Mouse (Mus musculus) kidney, embryonic 14.5 days (tissue): ENCODE data around the gene Cmtm2b. TPM values are rescaled to one million over a fixed set of nuclear protein-coding genes. Genes with fewer than 3 reads are reported as not detected.

Experiments used
- ATAC-seq: fragments of 200-750 bp; cut with Nextera tagmentation; 2 replicates; pipeline ENCODE4 v1.8.0; 2017; ENCODE audit warnings: moderate number of reproducible peaks, mild to moderate bottlenecking, moderate TSS enrichment, moderate library complexity; ENCODE audit not compliant: low FRiP score, low TSS enrichment
- H3K27ac ChIP-seq: fragments of 300-500 bp; sonication (generic); 2 replicates; pipeline ENCODE4 v1.5.1; 2014; ENCODE audit warnings: low read depth, mild to moderate bottlenecking, low read length, moderate library complexity, mixed read lengths
- H3K27me3 ChIP-seq: fragments of 300-500 bp; sonication (generic); 2 replicates; pipeline ENCODE4 v1.6.1; 2014; ENCODE audit warnings: mild to moderate bottlenecking, low read length; ENCODE audit not compliant: control insufficient read depth, insufficient read depth
- H3K36me3 ChIP-seq: fragments of 300-500 bp; sonication (generic); 2 replicates; pipeline ENCODE4 v1.6.1; 2014; ENCODE audit warnings: low read length, mixed read lengths; ENCODE audit not compliant: control insufficient read depth, insufficient read depth
- H3K4me1 ChIP-seq: fragments of 300-500 bp; sonication (generic); 2 replicates; pipeline ENCODE4 v1.6.1; 2014; ENCODE audit warnings: low read length, mixed read lengths; ENCODE audit not compliant: control insufficient read depth, insufficient read depth
- H3K4me2 ChIP-seq: fragments of 300-500 bp; sonication (generic); replicated peaks from 2 replicates; pipeline ENCODE4 v1.6.1; 2014; ENCODE audit warnings: low read depth, mild to moderate bottlenecking, low read length
- H3K4me3 ChIP-seq: fragments of 300-500 bp; sonication (generic); 2 replicates; pipeline ENCODE4 v1.5.1; 2014; ENCODE audit warnings: mild to moderate bottlenecking, low read length
- H3K9ac ChIP-seq: fragments of 300-500 bp; sonication (generic); 2 replicates; pipeline ENCODE4 v1.6.1; 2014; ENCODE audit warnings: low read depth, mild to moderate bottlenecking, low read length, moderate library complexity
- H3K9me3 ChIP-seq: fragments of 300-500 bp; sonication (generic); 2 replicates; pipeline ENCODE4 v1.6.1; 2016; ENCODE audit warnings: low read length; ENCODE audit not compliant: control insufficient read depth
- WGBS: fragments of 180-500 bp; shearing (Covaris S2); extraction: QIAGEN DNeasy Blood & Tissue Kit; methylation state at CpG from one replicate; pipeline ENCODE4 v1.1.7; 2014; 5-methylcytosine and 5-hydroxymethylcytosine counted together
- polyA plus RNA-seq: library from polyadenylated mRNA; unstranded; fragments of >200 nt; fragmentation: Nextera tagmentation; extraction: Ambion mirVana; gene quantifications from 2 replicates; pipeline ENCODE4 v1.2.1, GENCODE M21; 2014

Gene Cmtm2b
- polyA plus RNA-seq, 1 experiment from 2014 or later, result not detected

GRCm38 (mm10) chr8:104340233-104341105, 18.4 kb downstream of the Cmtm2b start:
- no peaks in the 10 kb centered on the region for H3K27me3 ChIP-seq
- peak; percentile 84 for ATAC-seq
- peak overlapping the region; percentile 87 for H3K27ac ChIP-seq
- H3K9ac ChIP-seq, result peak overlapping the region; percentile 90
- H3K4me1 ChIP-seq, result peaks cover 8% of the 10 kb centered on the region
- peak overlapping the region; percentile 67 for H3K4me2 ChIP-seq
- H3K4me3 ChIP-seq, result peak overlapping the region; percentile 80
- H3K36me3 ChIP-seq, result peaks cover 13% of the 10 kb centered on the region
- WGBS, result under 1% methylated on average over 45 of the region's 54 CpGs
- no peaks in the 10 kb centered on the region for H3K9me3 ChIP-seq

- Histone ChIP-seq H3K36me3 (peaks cover 19% of the 10 kb centered on the region), H3K4me1 (peaks cover 8% of the 10 kb centered on the region), H3K9me3 (no peaks in the 10 kb centered on the region), H3K4me2 (peak overlapping the region; percentile 67), H3K9ac (peak overlapping the region; percentile 90), H3K27ac (peak overlapping the region; percentile 87), H3K27me3 (no peaks in the 10 kb centered on the region), H3K4me3 (peak overlapping the region; percentile 80)
- ATAC-seq, result peak; percentile 74
- whole genome bisulfite sequencing, result under 1% methylated on average over 24 of the region's 24 CpGs
Observed at GRCm38 (mm10) chr8:104341106-104341561, 19.1 kb downstream of the Cmtm2b start.

- WGBS, result 34% methylated on average over 6 of the region's 6 CpGs
- Histone ChIP-seq H3K9me3 (no peaks in the 10 kb centered on the region), H3K4me1 (peaks cover 8% of the 10 kb centered on the region), H3K4me2 (peak overlapping the region; percentile 67), H3K9ac (peak overlapping the region; percentile 90; the same call in 1 of the 2 replicates), H3K27me3 (no peaks in the 10 kb centered on the region), H3K27ac (peak overlapping the region; percentile 3; the same call in 1 of the 2 replicates), H3K36me3 (peaks cover 24% of the 10 kb centered on the region), H3K4me3 (peak overlapping the region; percentile 80)
- no peak for ATAC-seq
Observed at GRCm38 (mm10) chr8:104341678-104342077, 19.6 kb downstream of the Cmtm2b start.

GRCm38 (mm10) chr8:104342426-104342825, 20.4 kb downstream of the Cmtm2b start:
- Histone ChIP-seq H3K4me1 (peaks cover 8% of the 10 kb centered on the region), H3K36me3 (peaks cover 31% of the 10 kb centered on the region), H3K4me3 (no peak overlapping the region), H3K27me3 (no peaks in the 10 kb centered on the region), H3K4me2 (no peak overlapping the region), H3K9me3 (no peaks in the 10 kb centered on the region), H3K9ac (0 out of 2 replicates have a peak overlapping the region, but pooled peaks have one; percentile 12), H3K27ac (no peak overlapping the region)
- WGBS, result 74% methylated on average over 5 of the region's 5 CpGs
- ATAC-seq, result no peak

GRCm38 (mm10) chr8:104343957-104344356, 21.9 kb downstream of the Cmtm2b start:
- Histone ChIP-seq H3K4me3 (no peak overlapping the region), H3K4me1 (peaks cover 8% of the 10 kb centered on the region), H3K27me3 (no peaks in the 10 kb centered on the region), H3K36me3 (peaks cover 40% of the 10 kb centered on the region), H3K4me2 (no peak overlapping the region), H3K9ac (no peak overlapping the region), H3K27ac (no peak overlapping the region), H3K9me3 (no peaks in the 10 kb centered on the region)
- peak; percentile 22; the same call in 1 of the 2 replicates for ATAC-seq
- WGBS, result 9% methylated on average over 7 of the region's 7 CpGs

- H3K4me1 ChIP-seq, result peaks cover 3% of the 10 kb centered on the region
- H3K9ac ChIP-seq, result no peak overlapping the region
- no peak overlapping the region for H3K27ac ChIP-seq
- H3K9me3 ChIP-seq, result no peaks in the 10 kb centered on the region
- H3K4me2 ChIP-seq, result no peak overlapping the region
- H3K36me3 ChIP-seq, result peaks cover 40% of the 10 kb centered on the region
- H3K4me3 ChIP-seq, result no peak overlapping the region
- ATAC-seq, result no peak
- 93% methylated on average over 5 of the region's 5 CpGs for WGBS
- no peaks in the 10 kb centered on the region for H3K27me3 ChIP-seq
Observed at GRCm38 (mm10) chr8:104344622-104345021, 22.6 kb downstream of the Cmtm2b start.

- Histone ChIP-seq H3K4me1 (no peaks in the 10 kb centered on the region; the same call in 1 of the 2 replicates), H3K9me3 (no peaks in the 10 kb centered on the region), H3K27me3 (no peaks in the 10 kb centered on the region), H3K27ac (no peak overlapping the region), H3K9ac (no peak overlapping the region), H3K4me3 (no peak overlapping the region), H3K4me2 (no peak overlapping the region), H3K36me3 (peaks cover 40% of the 10 kb centered on the region)
- WGBS, result 70% methylated on average over 12 of the region's 12 CpGs
- no peak for ATAC-seq
Observed at GRCm38 (mm10) chr8:104346706-104347105, 24.7 kb downstream of the Cmtm2b start.

GRCm38 (mm10) chr8:104348971-104349370, 26.9 kb downstream of the Cmtm2b start:
- Histone ChIP-seq H3K4me1 (no peaks in the 10 kb centered on the region), H3K9ac (no peak overlapping the region), H3K36me3 (peaks cover 43% of the 10 kb centered on the region), H3K9me3 (no peaks in the 10 kb centered on the region), H3K4me2 (no peak overlapping the region), H3K27me3 (no peaks in the 10 kb centered on the region), H3K27ac (no peak overlapping the region), H3K4me3 (no peak overlapping the region)
- no peak for ATAC-seq
- WGBS, result 74% methylated on average over 5 of the region's 5 CpGs

- ATAC-seq, result no peak
- H3K27ac ChIP-seq, result no peak overlapping the region
- H3K9ac ChIP-seq, result no peak overlapping the region
- H3K36me3 ChIP-seq, result peaks cover 43% of the 10 kb centered on the region
- no peak overlapping the region for H3K4me3 ChIP-seq
- H3K4me2 ChIP-seq, result no peak overlapping the region
- no peaks in the 10 kb centered on the region for H3K27me3 ChIP-seq
- 81% methylated on average over 13 of the region's 13 CpGs for WGBS
- H3K4me1 ChIP-seq, result no peaks in the 10 kb centered on the region
- no peaks in the 10 kb centered on the region for H3K9me3 ChIP-seq
Observed at GRCm38 (mm10) chr8:104350047-104350446, 28.0 kb downstream of the Cmtm2b start.
